Comparison of ENCODE assay signal across 20 mouse cellular contexts in genomic region chr19:4745681-4746080, GRCm38 (mm10). TPM values are rescaled to one million over a fixed set of nuclear protein-coding genes. Genes with fewer than 3 reads are reported as not detected.
DNase-seq lines count a peak whose midpoint lies in the region; ATAC-seq and TF ChIP-seq lines count a peak whose summit lies in the region.
"Had no signal": no experiment of that assay in that cellular context is flagged by ENCODE, and none has a peak within 500 bp of the region (broad histone marks: within the 10 kb centered on the region; RNA-seq: fewer than 3 reads in every experiment).

No protein-coding gene starts in this region.

- H3K79me2 ChIP-seq in heart, adult 2 months (replicated peaks; ENCODE audit: control insufficient read depth, insufficient read depth, low read length): no peaks in the 10 kb centered on the region

- H3K4me3 ChIP-seq in heart, adult 2 months: no peak overlapping the region
- no peak overlapping the region for H3K4me3 ChIP-seq in hindbrain, embryonic 12.5 days
- H3K4me3 ChIP-seq: forebrain, embryonic 10.5 days; limb, embryonic 13.5 days; liver, embryonic 15.5 days had no signal

- no peak for TF ChIP-seq POLR2A in heart, adult 2 months (IDR thresholded peaks at IDR 0.05; ENCODE audit: insufficient read depth, low read depth, low read length)

- 74% methylated on average over 10 of the region's 10 CpGs for WGBS in heart, adult 2 months
- WGBS in hindbrain, embryonic 12.5 days: 89% methylated on average over 10 of the region's 10 CpGs

- peaks cover 2% of the 10 kb centered on the region; the same call in 1 of the 2 replicates for H3K4me1 ChIP-seq in heart, adult 2 months (ENCODE audit: control insufficient read depth, insufficient read depth, low read length)
- no peaks in the 10 kb centered on the region for H3K4me1 ChIP-seq in hindbrain, embryonic 12.5 days
- H3K4me1 ChIP-seq: forebrain, embryonic 10.5 days; liver, embryonic 15.5 days had no signal

- no peak overlapping the region for H3K4me2 ChIP-seq in hindbrain, embryonic 12.5 days (replicated peaks)
- H3K4me2 ChIP-seq: limb, embryonic 13.5 days; liver, embryonic 15.5 days; midbrain, embryonic 11.5 days had no signal

- H3K9ac ChIP-seq in heart, adult 2 months (ENCODE audit: low read depth, low read length): no peak overlapping the region
- H3K9ac ChIP-seq in hindbrain, embryonic 12.5 days: no peak overlapping the region
- H3K9ac ChIP-seq: liver, embryonic 15.5 days had no signal

- peak; percentile 25 for DNase-seq in adrenal gland, postnatal 14 days
- no peak for DNase-seq in adrenal gland, adult 2 months
- peak; percentile 19 to 44 for DNase-seq in heart, adult 2 months
- DNase-seq in heart, postnatal 10 days: no peak
- peak; percentile 80 for DNase-seq in brain, adult 2 months (ENCODE audit: low read depth, low spot score)
- peak; percentile 79 for DNase-seq in cerebellum, adult 9-10 months
- DNase-seq in spleen, postnatal 4 days (ENCODE audit: low spot score in 2 of 2): no peak
- DNase-seq: embryo, embryonic 11 days; gastrocnemius, postnatal 14 days; layer of hippocampus, postnatal 36 days; thymus, postnatal 36 days had no signal

- H3K36me3 ChIP-seq in heart, adult 2 months (ENCODE audit: control insufficient read depth, insufficient read depth, low read length): no peaks in the 10 kb centered on the region
- H3K36me3 ChIP-seq in hindbrain, embryonic 12.5 days: peaks cover 90% of the 10 kb centered on the region
- H3K36me3 ChIP-seq: liver, embryonic 15.5 days had no signal

- H3K27ac ChIP-seq in heart, adult 2 months: no peak overlapping the region
- no peak overlapping the region for H3K27ac ChIP-seq in hindbrain, embryonic 12.5 days
- H3K27ac ChIP-seq: forebrain, embryonic 10.5 days; limb, embryonic 13.5 days; liver, embryonic 15.5 days had no signal

- intact Hi-C loops in heart, adult 2 months (cut with DNase I): no loop called here
- intact Hi-C loops in heart, postnatal 10 days (cut with DNase I): no loop called here

- H3K9me3 ChIP-seq in hindbrain, embryonic 12.5 days (replicated peaks): no peaks in the 10 kb centered on the region
- H3K9me3 ChIP-seq: forebrain, embryonic 10.5 days; limb, embryonic 13.5 days; liver, embryonic 15.5 days had no signal

- ATAC-seq in hindbrain, embryonic 12.5 days (ENCODE audit: low FRiP score): no peak
- ATAC-seq: CD4-positive, CD25-positive, alpha-beta regulatory T cell, adult 4 months; inflammation-experienced regulatory T-cells, adult 6 months; lung, postnatal 0 days; Patski had no signal

- H3K27me3 ChIP-seq in heart, adult 2 months (ENCODE audit: control insufficient read depth, insufficient read depth, low read length): no peaks in the 10 kb centered on the region
- H3K27me3 ChIP-seq in hindbrain, embryonic 12.5 days: no peaks in the 10 kb centered on the region
- H3K27me3 ChIP-seq: limb, embryonic 13.5 days; liver, embryonic 15.5 days; Patski had no signal

- TF ChIP-seq CTCF in heart, adult 2 months (IDR thresholded peaks at IDR 0.05): no peak

- 0 out of 2 replicates have a peak, but pooled peaks have one; percentile 8 for TF ChIP-seq EP300 in heart, adult 2 months (IDR thresholded peaks at IDR 0.05; ENCODE audit: insufficient read depth, low read depth, low read length)

RNA-seq across cellular contexts. Expression of gene Rbm4b, which starts 10.6 kb away (rescaled TPM):
- total RNA-seq in adrenal gland, postnatal 14 days (2021): 13.1 and 15.2 TPM in 2 replicates
- 10 to 100 TPM; 12.4 to 17.9 TPM for total RNA-seq in adrenal gland, adult 2 months (2021)
- polyA plus RNA-seq in adrenal gland, adult 2 months (2012; rRNA removed): 5.8 and 7.4 TPM in 2 replicates
- total RNA-seq in heart, adult 2 months (2021): 1 to 10 TPM; 6.3 to 6.5 TPM
- polyA plus RNA-seq in heart, adult 2 months (2012; rRNA removed): 5.1 and 6.9 TPM in 2 replicates
- 1 to 10 TPM; 6.5 to 6.7 TPM for total RNA-seq in heart, postnatal 10 days (2021)
- 155 TPM in 2 replicates for polyA plus RNA-seq in hindbrain, embryonic 12.5 days (2016; fragmentation: Nextera tagmentation; extraction: Ambion mirVana)

RNA-seq across cellular contexts. Expression of gene Sptbn2, which starts 34.7 kb away (rescaled TPM):
- total RNA-seq in adrenal gland, postnatal 14 days (2021): 3.3 and 5.9 TPM in 2 replicates
- under 1 TPM; 0.58 to 0.83 TPM for total RNA-seq in adrenal gland, adult 2 months (2021)
- 0.30 and 0.42 TPM in 2 replicates for polyA plus RNA-seq in adrenal gland, adult 2 months (2012; rRNA removed)
- total RNA-seq in heart, adult 2 months (2021): under 1 TPM; 0.23 to 0.27 TPM
- 0.18 and 0.20 TPM in 2 replicates for polyA plus RNA-seq in heart, adult 2 months (2012; rRNA removed)
- under 1 TPM; 0.35 to 0.65 TPM for total RNA-seq in heart, postnatal 10 days (2021)
- polyA plus RNA-seq in hindbrain, embryonic 12.5 days (2016; fragmentation: Nextera tagmentation; extraction: Ambion mirVana): 42.8 and 43.7 TPM in 2 replicates

RNA-seq across cellular contexts. Expression of gene Gm960, which starts 47.2 kb away (rescaled TPM):
- total RNA-seq in adrenal gland, postnatal 14 days (2021): not detected in 2 replicates
- total RNA-seq in adrenal gland, adult 2 months (2021): under 1 TPM in 1 of 2 experiments, not detected in 1; 0.12 TPM
- 0.27 and 2.3 TPM in 2 replicates for polyA plus RNA-seq in adrenal gland, adult 2 months (2012; rRNA removed)
- not detected for total RNA-seq in heart, adult 2 months (2021)
- not detected in 2 replicates for polyA plus RNA-seq in heart, adult 2 months (2012; rRNA removed)
- total RNA-seq in heart, postnatal 10 days (2021): not detected
- polyA plus RNA-seq in hindbrain, embryonic 12.5 days (2016; fragmentation: Nextera tagmentation; extraction: Ambion mirVana): 3.6 and 6.3 TPM in 2 replicates
- polyA plus RNA-seq: CD4-positive, CD25-positive, alpha-beta regulatory T cell, adult 4 months; inflammation-experienced regulatory T-cells, adult 6 months had no signal

RNA-seq across cellular contexts. Expression of gene Rbm4, which starts 48.0 kb away (rescaled TPM):
- total RNA-seq in adrenal gland, postnatal 14 days (2021): 57.2 and 60.3 TPM in 2 replicates
- 10 to 100 TPM; 50.2 to 72.7 TPM for total RNA-seq in adrenal gland, adult 2 months (2021)
- polyA plus RNA-seq in adrenal gland, adult 2 months (2012; rRNA removed): 11.8 and 14.7 TPM in 2 replicates
- 10 to 100 TPM; 39.4 to 46.3 TPM for total RNA-seq in heart, adult 2 months (2021)
- polyA plus RNA-seq in heart, adult 2 months (2012; rRNA removed): 39.2 and 63.1 TPM in 2 replicates
- total RNA-seq in heart, postnatal 10 days (2021): 10 to 100 TPM; 43.1 to 49.2 TPM
- polyA plus RNA-seq in hindbrain, embryonic 12.5 days (2016; fragmentation: Nextera tagmentation; extraction: Ambion mirVana): 88.8 and 94.8 TPM in 2 replicates

Comparison
In these comparisons a context has a peak if more than half of its experiments do, and no peak if none do; other contexts are left out.
1. DNase-seq: peak in adrenal gland, postnatal 14 days (single experiment), heart, adult 2 months (2 of 2), brain, adult 2 months (single experiment) and cerebellum, adult 9-10 months (single experiment); none in adrenal gland, adult 2 months (single experiment), heart, postnatal 10 days (0 of 2) and spleen, postnatal 4 days (0 of 2).